Comparison of ENCODE assay signal across 9 mouse cellular contexts in genomic region chr6:64683974-64684373, GRCm38 (mm10). TPM values are rescaled to one million over a fixed set of nuclear protein-coding genes. Genes with fewer than 3 reads are reported as not detected.
A peak's percentile ranks its signal among the peaks of the same experiment; 100 is the strongest.
DNase-seq lines count a peak whose midpoint lies in the region; ATAC-seq and TF ChIP-seq lines count a peak whose summit lies in the region.
"Had no signal": no experiment of that assay in that cellular context is flagged by ENCODE, and none has a peak within 500 bp of the region (broad histone marks: within the 10 kb centered on the region; RNA-seq: fewer than 3 reads in every experiment).

No protein-coding gene starts in this region.

- TF ChIP-seq CTCF in cortical plate, adult 2 months (IDR thresholded peaks at IDR 0.05; ENCODE audit: extremely low read depth, insufficient read depth, low read length) = peak; percentile 59

- no peak overlapping the region for H3K9ac ChIP-seq in ES-E14 (ENCODE audit: insufficient read depth, low read depth, low read length, poor library complexity, severe bottlenecking)
- no peak overlapping the region for H3K9ac ChIP-seq in hindbrain, embryonic 14.5 days
- no peak overlapping the region for H3K9ac ChIP-seq in limb, embryonic 13.5 days
- no peak overlapping the region for H3K9ac ChIP-seq in neural tube, embryonic 14.5 days (replicated peaks; ENCODE audit: low read depth, low read length)
- no peak overlapping the region for H3K9ac ChIP-seq in heart, embryonic 11.5 days (ENCODE audit: low read depth, low read length)

- peaks cover 35% of the 10 kb centered on the region for H3K27me3 ChIP-seq in hindbrain, embryonic 14.5 days (ENCODE audit: control insufficient read depth, insufficient read depth, low read length)
- peaks cover 26% of the 10 kb centered on the region for H3K27me3 ChIP-seq in limb, embryonic 13.5 days
- no peaks in the 10 kb centered on the region for H3K27me3 ChIP-seq in neural tube, embryonic 14.5 days (ENCODE audit: control insufficient read depth, insufficient read depth, low read length)
- peaks cover 8% of the 10 kb centered on the region; the same call in 1 of the 2 replicates for H3K27me3 ChIP-seq in heart, embryonic 11.5 days (ENCODE audit: control insufficient read depth, insufficient read depth, low read length)

- H3K36me3 ChIP-seq in ES-E14 (ENCODE audit: control insufficient read depth, insufficient read depth, low read length, poor library complexity, severe bottlenecking) = no peaks in the 10 kb centered on the region
- H3K36me3 ChIP-seq in hindbrain, embryonic 14.5 days (replicated peaks; ENCODE audit: control insufficient read depth, insufficient read depth) = no peaks in the 10 kb centered on the region
- H3K36me3 ChIP-seq in limb, embryonic 13.5 days = no peaks in the 10 kb centered on the region
- no peaks in the 10 kb centered on the region for H3K36me3 ChIP-seq in neural tube, embryonic 14.5 days (ENCODE audit: control insufficient read depth, insufficient read depth, low read length)
- H3K36me3 ChIP-seq in heart, embryonic 11.5 days (ENCODE audit: control insufficient read depth, insufficient read depth, low read length) = no peaks in the 10 kb centered on the region

- peak; percentile 63; the same call in 1 of the 2 replicates for ATAC-seq in hindbrain, embryonic 14.5 days (ENCODE audit: low FRiP score)
- ATAC-seq in limb, embryonic 13.5 days (ENCODE audit: low FRiP score, low read depth) = peak; percentile 32; the same call in 1 of the 2 replicates
- ATAC-seq in neural tube, embryonic 14.5 days (ENCODE audit: low read depth) = peak; percentile 59
- no peak for ATAC-seq in heart, embryonic 11.5 days (replicated peaks; ENCODE audit: insufficient number of reproducible peaks, low FRiP score, low TSS enrichment)

- H3K4me2 ChIP-seq in hindbrain, embryonic 14.5 days (replicated peaks) = no peak overlapping the region
- H3K4me2 ChIP-seq in limb, embryonic 13.5 days (replicated peaks) = no peak overlapping the region
- H3K4me2 ChIP-seq in neural tube, embryonic 14.5 days (ENCODE audit: low read depth, low read length) = no peak overlapping the region
- H3K4me2 ChIP-seq in heart, embryonic 11.5 days = no peak overlapping the region

- DNase-seq in gastrocnemius, postnatal 10 days = peak; percentile 17
- DNase-seq in gastrocnemius, adult 8-10 months (ENCODE audit: low spot score in 2 of 2) = no peak
- DNase-seq in ES-E14 (ENCODE audit: low read depth, low spot score) = peak; percentile 80
- peak; percentile 67 for DNase-seq in hindbrain, embryonic 14.5 days (ENCODE audit: low spot score)

- H3K27ac ChIP-seq in ES-E14 (ENCODE audit: insufficient read depth, low read depth, low read length, poor library complexity, severe bottlenecking) = no peak overlapping the region
- H3K27ac ChIP-seq in cortical plate, adult 2 months (ENCODE audit: insufficient read depth, low read length) = no peak overlapping the region
- no peak overlapping the region for H3K27ac ChIP-seq in hindbrain, embryonic 14.5 days
- H3K27ac ChIP-seq in limb, embryonic 13.5 days = no peak overlapping the region
- no peak overlapping the region for H3K27ac ChIP-seq in neural tube, embryonic 14.5 days (ENCODE audit: low read depth, low read length)
- H3K27ac ChIP-seq in heart, embryonic 11.5 days (ENCODE audit: low read depth, low read length) = no peak overlapping the region

- H3K9me3 ChIP-seq in ES-E14 (ENCODE audit: control insufficient read depth, insufficient read depth, low read depth, low read length) = no peaks in the 10 kb centered on the region
- H3K9me3 ChIP-seq in hindbrain, embryonic 14.5 days (ENCODE audit: control insufficient read depth, low read length) = no peaks in the 10 kb centered on the region
- no peaks in the 10 kb centered on the region for H3K9me3 ChIP-seq in limb, embryonic 13.5 days
- H3K9me3 ChIP-seq in neural tube, embryonic 14.5 days (ENCODE audit: control insufficient read depth, low read length) = no peaks in the 10 kb centered on the region
- no peaks in the 10 kb centered on the region for H3K9me3 ChIP-seq in heart, embryonic 11.5 days (replicated peaks; ENCODE audit: control insufficient read depth, low read length)

- in situ Hi-C loops in ES-E14 (cut with MboI; ENCODE audit: low sequenced_read_pairs in 2 of 2, unreplicated experiment in 2 of 2) = no loop called here

- H3K4me3 ChIP-seq in ES-E14 (ENCODE audit: insufficient read depth in 1 of 2, low read depth in 1 of 2, low read length in 2 of 2, poor library complexity in 1 of 2, severe bottlenecking in 1 of 2) = no peak overlapping the region
- H3K4me3 ChIP-seq in cortical plate, adult 2 months (ENCODE audit: insufficient read depth, low read length) = no peak overlapping the region
- H3K4me3 ChIP-seq in hindbrain, embryonic 14.5 days (replicated peaks; ENCODE audit: low read length) = no peak overlapping the region
- H3K4me3 ChIP-seq in limb, embryonic 13.5 days = no peak overlapping the region
- H3K4me3 ChIP-seq in neural tube, embryonic 14.5 days (ENCODE audit: low read depth, low read length) = no peak overlapping the region
- no peak overlapping the region for H3K4me3 ChIP-seq in heart, embryonic 11.5 days (ENCODE audit: low read depth, low read length)

- no peaks in the 10 kb centered on the region for H3K4me1 ChIP-seq in ES-E14 (ENCODE audit: control insufficient read depth in 2 of 2, insufficient read depth in 2 of 2, low read length in 2 of 2, poor library complexity in 1 of 2)
- H3K4me1 ChIP-seq in cortical plate, adult 2 months (ENCODE audit: control insufficient read depth, insufficient read depth, low read length) = no peaks in the 10 kb centered on the region
- peaks cover 14% of the 10 kb centered on the region for H3K4me1 ChIP-seq in hindbrain, embryonic 14.5 days (replicated peaks; ENCODE audit: control insufficient read depth, insufficient read depth, low read length)
- H3K4me1 ChIP-seq in limb, embryonic 13.5 days = peaks cover 9% of the 10 kb centered on the region; the same call in 1 of the 2 replicates
- H3K4me1 ChIP-seq in neural tube, embryonic 14.5 days (ENCODE audit: control insufficient read depth, insufficient read depth, low read length) = no peaks in the 10 kb centered on the region
- 0 out of 2 replicates have a peak, but pooled peaks cover 2% of the 10 kb centered on the region for H3K4me1 ChIP-seq in heart, embryonic 11.5 days (ENCODE audit: control insufficient read depth, insufficient read depth, low read length)

- no peak for TF ChIP-seq POLR2A in cortical plate, adult 2 months (IDR thresholded peaks at IDR 0.05; ENCODE audit: extremely low read depth, insufficient read depth, low read length)

- WGBS in hindbrain, embryonic 14.5 days = 30% methylated on average over 9 of the region's 9 CpGs
- WGBS in limb, embryonic 13.5 days = 36% methylated on average over 9 of the region's 9 CpGs
- 33% methylated on average over 9 of the region's 9 CpGs for WGBS in neural tube, embryonic 14.5 days
- WGBS in heart, embryonic 11.5 days (ENCODE audit: insufficient replicate concordance) = 37% methylated on average over 9 of the region's 9 CpGs

TF ChIP-seq in ES-E14, 5 proteins besides CTCF, POLR2A, EP300 and RAD21:
- 0 out of 2 replicates have a peak, but pooled peaks have one; percentile 32 for TF ChIP-seq ZC3H11A (IDR thresholded peaks at IDR 0.05; ENCODE audit: borderline replicate concordance, low read depth, low read length)
- TF ChIP-seq ZNF384 (IDR thresholded peaks at IDR 0.05; ENCODE audit: low read depth, low read length) = no peak

RNA-seq across cellular contexts. Expression of gene Atoh1, which starts 45.0 kb away (rescaled TPM):
- not detected for total RNA-seq in gastrocnemius, postnatal 10 days (2021)
- total RNA-seq in gastrocnemius, adult 8-10 months (2022) = not detected
- total RNA-seq in ES-E14 (2012; rRNA removed) = 0.11 and 0.40 TPM in 2 replicates
- not detected in 2 replicates for polyA plus RNA-seq in cortical plate, adult 2 months (2012; rRNA removed)
- polyA plus RNA-seq in hindbrain, embryonic 14.5 days (2014; fragmentation: Nextera tagmentation; extraction: Ambion mirVana) = 13.0 and 13.4 TPM in 2 replicates
- 0.06 TPM in 1 of 2 replicates, not detected in the other for polyA plus RNA-seq in limb, embryonic 13.5 days (2015; fragmentation: Nextera tagmentation; extraction: Ambion mirVana)
- 0.21 TPM in 1 of 2 replicates, not detected in the other for polyA plus RNA-seq in neural tube, embryonic 14.5 days (2014; fragmentation: Nextera tagmentation; extraction: Ambion mirVana)
- not detected in 2 replicates for polyA plus RNA-seq in heart, embryonic 11.5 days (2014; fragmentation: Nextera tagmentation; extraction: Ambion mirVana)
- total RNA-seq: heart, postnatal 14 days had no signal

Comparison
In these comparisons a context has a peak if more than half of its experiments do, and no peak if none do; other contexts are left out.
1. DNase-seq: peak in gastrocnemius, postnatal 10 days (single experiment), ES-E14 (single experiment) and hindbrain, embryonic 14.5 days (single experiment); none in gastrocnemius, adult 8-10 months (0 of 2).
2. RNA of gene Atoh1, which starts 45.0 kb away (polyA plus RNA-seq): 13.0 to 13.4 TPM in hindbrain, embryonic 14.5 days; 0.21 TPM in neural tube, embryonic 14.5 days, 0.06 TPM in limb, embryonic 13.5 days, not detected in cortical plate, adult 2 months and not detected in heart, embryonic 11.5 days; every median in the first group is over 10 times any median in the second.